Mouse (Mus musculus) mouse trophoblast stem cell (cell line): ENCODE measurements around the gene Asxl1.
"Not testable (repeated sequence)": the region's sequence is repeated elsewhere in the genome, so short reads cannot be mapped to it uniquely, and the experiment has no call there.

Experiments used
- in situ Hi-C, 2 experiments: fragments of 300-500 bp; cut with MseI, MboI; formaldehyde crosslinking; loops; 2 replicates in 1 of 2; 3 replicates in 1 of 2; pipeline ENCODE4 v1.15.1; 2025

Asxl1 gene

DNA sequence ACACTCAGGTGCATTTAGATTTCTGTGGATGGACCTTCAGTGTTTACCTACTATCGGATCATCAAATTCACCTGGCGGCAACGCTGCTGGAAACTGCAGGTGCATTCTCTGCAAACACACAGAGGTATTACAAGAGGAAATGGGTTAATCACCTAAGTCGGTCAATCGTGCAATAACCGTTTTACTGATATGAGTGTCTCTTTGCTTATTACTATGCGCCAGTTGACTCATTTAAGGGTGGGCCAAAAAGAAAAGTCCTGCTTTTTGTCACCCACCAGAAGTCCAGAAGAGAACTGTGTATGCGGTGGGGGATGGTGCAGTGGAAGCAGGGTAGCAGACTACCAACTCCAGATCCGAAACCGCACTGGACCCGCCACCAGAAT, 567 bp upstream of the Asxl1 start:
- in situ Hi-C loops = no loop called here

DNA sequence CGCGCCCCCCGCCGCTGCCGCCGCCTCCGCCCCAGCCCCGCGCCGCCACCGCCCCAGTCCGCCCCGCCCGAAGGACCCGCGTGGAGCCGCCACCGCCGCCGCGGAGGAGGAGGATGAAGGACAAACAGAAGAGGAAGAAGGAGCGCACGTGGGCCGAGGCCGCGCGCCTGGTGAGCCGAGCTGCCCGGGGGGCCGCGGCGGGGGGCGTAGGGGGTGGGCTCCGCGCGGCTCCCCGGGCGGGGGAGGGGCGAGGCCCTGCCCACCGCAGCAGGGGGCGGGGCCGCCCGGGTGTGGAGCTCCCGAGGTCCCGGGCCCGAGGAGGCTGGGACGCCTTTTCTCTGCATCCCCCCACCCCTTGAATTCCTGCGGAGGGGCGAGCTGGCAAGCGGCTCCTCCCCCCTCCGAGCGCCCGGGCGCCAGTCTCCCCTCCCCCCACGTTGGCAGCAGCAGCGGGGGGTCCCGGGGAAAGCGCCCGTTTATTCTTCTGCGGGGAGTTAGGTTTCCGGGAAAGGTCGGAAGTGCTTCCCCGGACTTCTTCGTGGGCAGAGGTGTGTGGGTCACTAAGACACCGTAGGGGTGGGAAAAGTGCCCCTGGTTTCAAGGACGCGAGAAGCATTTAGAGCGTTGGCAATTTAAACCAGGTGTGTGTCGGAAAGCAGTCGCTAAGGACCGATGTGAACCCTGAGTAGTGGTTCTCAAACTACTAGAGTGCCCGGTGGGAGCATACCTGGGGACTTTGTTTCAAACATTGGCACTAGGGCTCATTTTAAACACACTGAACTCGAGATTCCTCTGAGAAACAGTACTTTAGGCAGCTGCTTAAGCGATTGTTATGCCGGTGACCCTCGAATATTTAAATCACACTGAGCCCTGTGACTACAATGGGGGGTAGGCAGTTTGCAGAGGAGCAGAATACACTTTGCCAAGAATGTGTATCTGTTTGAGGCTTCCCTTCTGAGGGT, 873 bp downstream of the Asxl1 start:
- in situ Hi-C loops = no loop called here

DNA sequence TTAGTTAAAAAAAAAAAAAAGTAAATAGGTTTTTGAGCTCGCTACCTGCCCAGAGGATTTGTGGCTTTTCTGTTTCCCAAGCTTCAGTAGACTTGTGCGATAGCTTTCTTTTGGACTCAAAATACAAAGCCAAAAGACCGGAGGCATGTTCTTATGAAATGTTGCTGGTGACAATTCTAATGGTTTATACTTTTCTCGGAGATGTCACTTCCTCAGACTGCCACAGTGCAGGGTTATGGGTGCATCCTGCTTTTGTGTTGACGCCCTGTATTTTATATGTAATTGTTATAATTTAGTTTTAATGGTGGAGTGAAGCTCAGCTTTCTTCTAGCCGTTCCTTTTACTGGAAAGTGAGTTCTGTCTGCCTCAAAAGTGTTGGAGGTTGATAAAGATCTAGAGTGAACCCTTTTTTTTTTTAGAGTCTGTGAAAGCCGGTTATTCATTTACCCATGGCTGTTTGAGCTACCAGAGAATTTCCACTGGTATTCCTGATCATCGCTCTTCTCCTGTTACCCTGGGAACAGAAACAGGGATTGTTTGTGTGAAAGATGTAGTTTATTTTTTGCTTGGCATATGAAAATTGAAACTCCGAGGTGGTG, 1.7 kb downstream of the Asxl1 start:
- in situ Hi-C loops = no loop called here

DNA sequence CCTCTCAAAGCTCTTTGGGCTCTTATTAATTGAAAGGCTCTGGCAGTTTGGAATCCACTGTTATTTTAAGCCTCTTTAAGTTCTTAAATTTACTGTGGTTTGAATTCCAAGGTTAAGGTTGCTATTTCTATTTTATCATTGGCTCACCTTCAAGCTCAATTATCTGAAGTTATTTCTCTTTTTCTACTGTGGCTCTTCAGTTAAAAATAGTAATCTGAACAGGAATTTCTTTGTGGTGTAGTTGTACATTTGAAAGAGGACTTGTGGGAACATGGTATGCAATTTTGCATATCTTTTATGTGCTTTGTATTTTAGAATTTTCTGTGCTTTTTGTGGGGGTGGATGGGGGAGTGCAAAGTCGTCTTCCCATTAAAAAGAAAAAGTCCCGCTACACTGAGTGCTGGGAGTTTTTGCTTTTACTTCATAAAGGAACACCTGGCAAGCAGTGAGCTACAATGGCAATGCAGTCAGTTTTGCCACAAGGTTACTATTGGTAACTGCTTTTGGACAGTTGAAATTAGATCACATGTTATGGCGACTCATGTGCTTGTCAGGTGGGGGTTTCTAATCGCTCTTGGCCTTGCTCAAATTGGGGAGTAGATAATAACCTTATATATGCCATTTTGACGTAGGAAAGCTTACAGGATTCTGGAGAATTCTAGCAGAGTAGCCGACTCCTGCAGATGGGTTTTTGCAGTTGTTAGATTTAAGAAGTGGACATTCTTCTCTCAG, 2.6 kb downstream of the Asxl1 start:
- in situ Hi-C loops = no loop called here

DNA sequence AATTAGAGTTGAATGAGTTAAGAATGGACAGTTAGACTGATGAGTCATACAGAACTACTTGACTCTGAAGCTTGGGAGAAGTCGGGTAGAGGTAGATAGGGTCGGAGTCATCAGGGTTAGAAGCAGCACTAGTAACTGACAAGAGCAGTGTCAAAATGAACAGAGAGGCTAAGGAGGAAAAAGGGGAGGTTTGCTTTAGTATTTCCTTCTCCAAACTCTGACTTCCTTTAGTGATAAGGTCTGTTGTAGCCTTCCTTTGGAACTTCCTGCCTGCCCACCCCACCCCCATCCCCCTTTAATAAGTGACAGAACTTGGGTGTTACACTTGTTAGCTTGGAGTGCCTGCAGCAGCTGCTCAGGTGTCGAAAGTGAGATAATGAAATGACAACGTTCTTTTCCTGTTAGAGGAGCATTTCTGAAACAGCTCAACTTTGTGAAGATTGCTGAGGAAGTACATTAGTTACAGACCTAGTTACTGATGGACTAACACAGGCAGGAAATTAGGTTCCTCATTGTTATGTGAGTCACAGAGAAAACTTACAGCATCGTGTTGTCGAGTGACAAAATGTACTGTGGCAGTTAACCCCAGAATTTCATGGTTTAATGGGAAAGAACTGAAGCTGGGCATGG, 5.0 kb downstream of the Asxl1 start:
- in situ Hi-C loops = no loop called here

DNA sequence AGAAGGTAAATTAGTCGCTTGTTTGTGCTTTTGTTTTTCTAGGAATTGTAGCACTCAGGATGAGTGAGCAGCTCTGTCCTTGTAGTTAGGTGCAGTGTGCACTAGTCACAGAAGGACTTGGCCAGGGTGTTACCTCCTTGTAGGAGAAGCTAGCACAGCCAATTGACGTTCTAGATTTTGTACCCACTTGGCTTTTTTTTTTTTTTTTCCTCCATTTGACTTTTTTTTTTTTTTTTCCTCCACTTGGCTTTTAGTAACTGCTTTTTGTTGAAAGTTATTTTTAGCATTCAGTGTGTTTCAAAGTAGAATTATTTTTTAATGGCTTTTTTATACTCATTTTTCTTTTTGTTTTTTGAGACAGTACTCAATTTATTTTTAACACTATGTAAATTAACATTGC, 9.0 kb downstream of the Asxl1 start:
- in situ Hi-C loops = no loop called here

DNA sequence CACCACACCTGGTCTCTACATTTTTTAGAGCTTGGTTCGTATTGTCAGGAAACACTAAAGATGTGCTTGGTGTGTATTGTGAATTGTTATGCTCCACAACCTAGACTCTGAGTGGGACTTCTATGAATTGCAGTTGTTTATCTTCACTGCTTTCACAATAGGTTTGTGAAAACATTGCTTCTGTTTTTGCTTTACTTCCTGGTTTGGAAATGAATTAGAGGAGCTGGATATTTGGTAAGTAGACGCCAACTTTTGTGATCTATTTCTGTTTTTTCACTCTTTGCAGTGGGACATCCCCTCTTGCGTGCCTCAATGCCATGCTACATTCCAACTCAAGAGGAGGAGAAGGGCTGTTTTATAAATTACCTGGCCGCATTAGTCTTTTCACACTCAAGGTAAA, 11.2 kb downstream of the Asxl1 start:
- in situ Hi-C loops = no loop called here

DNA sequence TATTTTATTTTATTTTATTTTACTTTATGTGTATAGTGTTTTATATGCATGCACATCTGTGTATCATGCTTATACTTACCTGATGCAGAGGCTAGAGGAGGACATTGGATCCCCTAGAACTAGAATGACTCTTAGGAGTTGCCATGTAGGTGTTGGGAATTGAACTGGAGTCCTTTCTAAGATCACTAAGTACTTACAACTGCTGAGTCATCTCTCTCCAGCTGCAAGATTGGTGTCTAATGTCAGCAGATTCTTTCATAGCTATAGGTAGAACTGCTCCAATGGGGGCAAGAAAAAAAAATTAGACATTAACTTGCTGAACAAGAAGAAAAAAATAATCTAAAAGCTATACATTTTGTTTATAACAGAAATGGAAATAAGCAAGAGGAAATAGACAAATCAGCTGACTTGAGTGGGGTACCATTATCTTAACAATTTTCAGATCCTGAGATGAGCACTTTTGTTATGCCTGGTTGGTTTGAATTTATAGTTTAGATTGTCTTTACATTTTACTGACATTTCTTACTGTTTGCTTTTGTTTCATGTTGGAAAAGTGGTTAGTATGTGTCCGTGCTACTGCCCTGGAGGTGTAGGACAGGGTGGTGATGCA, 15.6 kb downstream of the Asxl1 start:
- in situ Hi-C loops = no loop called here

DNA sequence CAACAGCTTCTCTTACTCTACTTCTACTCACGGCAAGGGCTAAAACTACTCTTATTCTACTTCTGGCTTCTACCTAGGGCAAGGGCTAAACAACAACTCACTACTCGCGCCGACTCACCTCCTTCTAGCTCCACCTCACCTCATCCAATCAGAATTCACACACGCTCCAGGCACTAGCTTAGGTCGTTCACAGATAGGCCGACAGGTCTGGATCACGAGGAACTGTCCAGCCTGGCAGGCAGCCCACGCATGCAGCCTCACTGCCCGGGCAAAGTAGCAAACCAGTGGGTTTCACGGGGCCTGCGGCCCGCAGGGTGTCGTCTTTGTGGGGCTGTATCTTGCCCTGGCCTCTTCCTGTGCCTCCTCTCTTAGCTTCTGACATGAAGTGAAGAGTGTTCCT, 18.9 kb downstream of the Asxl1 start:
- in situ Hi-C loops = not testable (repeated sequence)

DNA sequence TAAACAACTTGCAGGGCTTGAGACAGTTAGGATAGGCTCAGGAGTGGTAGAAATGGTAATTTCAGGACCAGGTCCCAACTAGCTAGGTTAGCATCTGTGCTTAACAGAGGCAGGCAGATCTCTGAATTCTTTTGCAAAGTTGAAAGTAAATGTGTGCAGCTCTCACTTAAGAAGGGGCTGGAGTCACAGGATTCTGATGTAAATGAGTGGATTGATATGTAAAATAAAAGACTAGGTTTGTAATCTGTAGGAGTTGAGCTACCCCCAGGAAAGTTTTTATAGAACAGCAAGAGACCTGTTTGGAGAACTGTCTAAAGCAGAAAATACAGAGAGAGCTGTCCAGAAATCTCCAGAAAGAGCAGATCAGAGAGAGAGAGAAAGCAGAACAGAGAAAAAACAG, 25.2 kb downstream of the Asxl1 start:
- in situ Hi-C loops = no loop called here

DNA sequence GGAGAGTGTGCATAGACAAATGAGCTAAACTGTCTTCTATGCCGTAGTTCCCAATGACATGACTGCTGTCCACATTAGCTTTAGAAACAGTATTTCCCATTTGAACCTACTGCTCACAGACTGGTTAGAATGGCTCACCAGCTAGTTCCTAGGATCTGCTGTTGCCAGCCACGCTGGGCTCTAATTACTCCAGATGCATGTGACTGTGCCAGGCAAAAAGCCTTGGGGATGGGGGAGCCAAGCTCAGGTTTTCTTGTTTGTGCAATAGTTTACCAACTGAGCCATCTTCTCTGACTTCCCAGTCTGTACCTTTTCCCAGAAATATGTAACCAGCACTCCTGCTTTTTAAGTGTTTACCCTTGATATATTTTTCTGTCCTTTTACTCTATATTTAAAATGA, 29.8 kb downstream of the Asxl1 start:
- in situ Hi-C loops = no loop called here

DNA sequence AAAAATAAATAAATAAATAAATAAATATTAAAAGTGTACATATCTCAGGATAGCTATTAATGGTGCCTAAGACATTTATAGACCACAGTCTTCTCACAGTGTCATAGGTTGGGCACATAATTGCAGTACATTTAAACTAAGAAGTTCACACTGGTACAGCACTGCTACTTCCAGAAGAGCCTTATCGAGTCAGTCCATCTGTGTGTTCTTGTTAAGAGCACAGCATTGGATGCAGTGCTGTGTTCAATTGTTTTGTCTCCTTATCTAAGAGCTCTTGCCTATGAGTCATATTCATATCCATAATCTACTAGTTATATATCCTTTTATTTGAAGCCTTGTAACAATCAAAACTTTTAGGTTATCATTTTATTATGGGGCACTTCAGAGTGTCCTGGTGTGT, 34.9 kb downstream of the Asxl1 start:
- in situ Hi-C loops = no loop called here

DNA sequence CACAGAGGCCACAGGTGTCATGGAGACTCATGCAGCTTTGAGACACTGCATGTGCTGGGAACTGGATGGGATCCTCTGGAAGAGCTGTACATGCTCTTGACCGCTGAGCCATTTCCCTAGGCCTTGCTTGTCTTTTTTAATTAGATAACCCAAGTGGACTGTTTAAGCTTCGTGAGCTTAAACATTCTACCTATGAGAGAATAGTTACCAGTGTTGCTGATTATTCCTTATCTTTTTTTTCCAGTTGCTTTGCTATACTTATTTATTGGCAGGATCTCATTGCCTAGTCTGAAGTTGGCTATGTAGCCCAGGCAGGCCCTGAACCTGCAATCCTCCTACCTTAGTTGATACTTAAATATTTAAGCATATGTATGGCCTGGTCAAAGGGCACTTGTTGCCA, 44.2 kb downstream of the Asxl1 start:
- in situ Hi-C loops = no loop called here

DNA sequence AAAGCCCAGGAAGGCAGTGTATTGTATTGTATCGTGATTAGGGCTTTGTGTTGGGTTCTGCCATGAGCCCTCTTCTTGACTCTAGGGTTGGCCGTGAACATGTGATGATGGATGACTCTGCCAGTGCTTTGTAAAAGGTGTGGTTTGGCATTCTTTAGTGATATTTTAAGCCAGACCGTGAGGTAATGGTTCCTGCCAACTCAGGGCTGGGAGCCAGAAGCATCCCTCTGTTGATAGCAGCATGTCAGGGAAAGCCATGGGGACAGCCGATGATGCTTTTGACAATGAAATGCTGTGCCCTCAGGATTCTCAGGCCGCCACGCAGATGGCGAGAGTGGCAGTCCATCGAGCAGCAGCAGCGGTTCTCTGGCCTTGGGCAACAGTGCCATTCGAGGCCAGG, 47.4 kb downstream of the Asxl1 start:
- in situ Hi-C loops = no loop called here

DNA sequence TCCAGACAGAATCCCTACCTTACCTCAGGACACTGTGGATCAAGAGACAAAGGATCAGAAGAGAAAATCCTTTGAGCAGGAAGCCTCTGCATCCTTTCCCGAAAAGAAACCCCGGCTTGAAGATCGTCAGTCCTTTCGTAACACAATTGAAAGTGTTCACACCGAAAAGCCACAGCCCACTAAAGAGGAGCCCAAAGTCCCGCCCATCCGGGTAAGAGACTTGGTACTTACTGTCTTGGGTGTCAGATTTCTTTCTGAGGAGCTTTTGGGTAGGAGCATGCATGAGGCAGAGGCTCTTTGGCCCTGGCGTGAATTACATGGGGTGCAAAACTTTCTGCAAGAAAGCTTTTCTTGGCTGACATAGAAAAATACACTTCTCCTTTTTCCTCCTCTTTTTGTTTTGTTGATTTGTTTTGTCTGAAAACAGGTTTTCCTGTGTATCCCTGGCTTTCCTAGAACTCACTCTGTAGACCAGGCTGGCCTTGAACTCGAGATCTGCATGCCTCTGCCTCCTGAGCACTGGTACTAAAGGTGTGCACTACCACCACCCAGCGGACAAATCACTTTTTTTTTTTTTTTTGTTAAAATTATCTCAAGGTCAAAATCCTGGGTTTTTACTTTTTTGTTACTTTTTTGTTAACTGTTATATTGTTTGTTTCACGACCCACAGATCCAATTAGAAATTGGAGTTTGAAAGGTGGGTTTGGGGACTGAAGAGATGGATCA, 52.3 kb downstream of the Asxl1 start:
- in situ Hi-C loops = no loop called here

DNA sequence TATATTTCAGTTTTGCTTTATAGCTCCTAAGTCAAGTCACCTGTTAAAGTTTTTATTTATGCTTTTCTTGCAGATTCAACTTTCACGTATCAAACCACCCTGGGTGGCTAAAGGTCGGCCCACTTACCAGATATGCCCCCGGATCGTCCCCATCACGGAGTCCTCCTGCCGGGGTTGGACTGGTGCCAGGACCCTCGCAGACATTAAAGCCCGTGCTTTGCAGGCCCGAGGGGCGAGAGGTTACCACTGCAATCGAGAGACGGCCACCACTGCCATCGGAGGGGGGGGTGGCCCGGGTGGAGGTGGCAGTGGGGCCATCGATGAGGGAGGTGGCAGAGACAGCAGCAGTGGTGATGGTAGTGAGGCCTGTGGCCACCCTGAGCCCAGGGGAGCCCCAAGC, 53.5 kb downstream of the Asxl1 start:
- in situ Hi-C loops = no loop called here

DNA sequence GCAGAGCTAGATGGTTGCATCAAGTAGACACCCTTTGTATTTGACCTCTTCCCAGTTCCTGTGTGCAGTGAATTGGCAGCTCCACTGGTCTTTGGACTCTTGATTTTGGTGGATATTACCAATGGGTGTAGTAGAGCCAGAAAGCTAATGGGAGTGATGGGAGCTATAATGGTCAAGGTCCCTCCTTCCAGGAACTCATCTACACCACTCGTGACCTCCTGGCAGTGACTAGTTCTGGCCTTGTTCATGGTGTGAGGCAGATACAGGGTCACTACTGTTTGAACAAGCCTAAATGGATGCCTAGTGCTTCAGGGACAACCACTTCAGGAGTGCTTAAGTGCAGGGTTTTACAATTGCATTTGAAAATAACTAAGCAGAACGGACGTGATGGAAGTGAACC, 58.4 kb downstream of the Asxl1 start:
- in situ Hi-C loops = no loop called here

DNA sequence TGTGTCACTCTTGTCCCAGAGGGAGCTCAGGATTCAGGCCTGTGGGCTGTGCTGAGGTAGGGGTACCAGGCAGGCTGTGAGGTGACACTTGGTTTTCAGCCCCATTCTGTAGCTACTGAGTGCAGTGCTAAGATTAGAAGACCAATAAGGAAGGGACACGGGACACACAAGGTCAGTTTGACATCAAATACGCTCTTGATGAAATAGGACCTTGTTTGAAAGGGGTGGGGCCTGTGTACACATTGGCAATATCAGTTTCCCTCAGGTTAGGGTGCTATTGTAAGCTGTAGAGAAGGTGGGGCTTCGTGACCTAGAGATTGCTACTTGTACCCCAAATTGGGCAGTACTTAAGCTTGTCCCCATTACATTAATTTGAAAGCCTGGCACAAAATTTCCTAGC, 59.3 kb downstream of the Asxl1 start:
- in situ Hi-C loops = no loop called here

DNA sequence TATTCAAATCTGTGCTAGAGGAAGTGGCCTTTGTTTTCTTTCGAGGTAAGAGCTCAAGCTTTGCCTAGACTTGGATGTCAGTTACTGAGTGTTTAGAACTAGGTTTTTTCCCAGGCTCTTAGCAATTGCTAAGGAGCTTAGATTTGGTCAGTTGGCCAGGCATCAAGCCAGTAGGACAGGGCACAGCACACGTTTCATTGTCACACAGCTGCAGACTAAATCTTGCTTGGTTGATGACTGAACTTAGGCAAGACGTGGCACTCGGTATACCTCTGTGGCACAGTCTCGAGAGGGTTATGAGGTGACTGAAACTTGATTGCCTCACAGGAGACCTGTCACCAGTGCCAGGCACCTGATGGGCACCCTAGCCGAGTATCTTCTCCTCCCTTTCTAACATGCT, 61.3 kb downstream of the Asxl1 start:
- in situ Hi-C loops = no loop called here

DNA sequence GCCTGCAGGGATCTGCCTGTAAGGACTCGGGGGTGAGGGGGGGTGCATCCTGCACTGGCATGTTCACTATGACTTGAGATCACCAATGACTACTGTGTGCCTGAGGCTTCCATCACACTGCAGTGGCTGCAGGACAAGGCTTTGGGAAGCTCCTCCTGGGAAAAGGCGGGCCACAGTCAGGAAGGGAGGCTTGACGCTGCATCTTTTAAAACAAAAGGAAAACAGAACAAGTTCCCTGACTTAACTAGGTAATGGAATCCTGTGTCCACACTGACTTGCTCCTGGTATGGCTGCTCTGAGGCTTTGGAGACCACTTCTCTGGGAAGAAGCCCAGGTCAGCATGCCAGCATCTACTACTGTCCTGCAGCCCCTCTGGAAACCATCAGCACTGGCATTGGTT, 63.3 kb downstream of the Asxl1 start:
- in situ Hi-C loops = no loop called here

DNA sequence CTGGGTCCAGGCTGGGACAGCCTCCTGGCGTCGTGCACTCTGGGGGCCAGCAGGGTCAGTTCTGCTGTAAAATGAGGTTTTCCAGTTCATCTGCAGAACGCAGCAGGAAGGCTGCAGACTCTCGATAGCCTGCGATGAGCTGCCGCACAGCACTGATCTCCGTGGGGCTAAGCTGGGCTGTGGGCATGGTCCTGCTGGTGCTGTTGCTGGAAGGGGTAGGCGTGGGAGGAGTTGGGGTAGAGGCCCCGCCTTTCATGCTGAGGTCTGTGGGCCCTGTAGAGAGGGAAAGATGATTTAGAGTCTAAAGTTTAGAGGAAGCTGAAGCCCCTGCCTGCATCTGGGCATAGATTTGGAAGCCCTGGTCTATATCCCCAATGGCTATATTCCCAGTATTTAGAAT, 65.9 kb downstream of the Asxl1 start:
- in situ Hi-C loops = no loop called here
